Mouse (Mus musculus): ENCODE data around the gene Trim9.

DNA sequence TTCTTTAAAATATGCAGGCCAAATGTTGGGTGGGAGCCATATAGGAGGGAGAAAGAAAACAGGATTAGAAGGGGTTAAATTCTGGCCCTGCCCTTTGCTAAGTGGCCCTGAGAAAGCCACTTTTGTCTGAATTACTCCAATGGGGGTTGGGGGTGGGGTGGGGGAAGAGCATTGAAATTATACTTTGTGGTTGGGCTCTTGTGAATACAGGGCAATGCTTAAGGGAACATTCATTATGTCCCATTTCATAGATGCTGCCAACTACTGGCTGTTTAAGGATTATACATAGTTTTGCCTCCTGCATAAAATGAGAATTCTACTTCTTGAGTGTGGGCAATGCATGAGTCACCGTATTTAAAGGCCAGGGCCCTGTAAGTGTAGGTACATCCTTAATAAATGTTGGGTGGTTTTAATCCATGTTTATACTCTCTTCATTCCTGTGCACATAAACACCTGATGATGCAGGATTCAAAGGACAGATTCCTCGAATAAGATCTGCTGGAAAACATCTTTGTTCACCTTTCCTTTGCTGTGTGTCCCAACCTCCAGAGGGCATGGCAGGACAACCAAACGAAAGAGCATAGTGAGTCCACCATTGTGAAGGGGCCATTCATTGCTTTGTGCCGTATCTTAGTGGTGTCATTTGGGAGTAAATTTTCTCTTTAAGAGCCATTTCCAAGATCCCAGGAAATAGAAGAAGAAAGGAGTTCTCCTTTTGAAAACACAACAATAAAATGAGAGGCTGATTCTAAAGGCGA is 53.3 kb downstream of the Trim9 start:
- TF ChIP-seq CTCF (IDR thresholded peaks at IDR 0.05; ENCODE audit: borderline replicate concordance, insufficient read depth, low read length) (no peak; the same call in 1 of the 2 replicates), POLR2A (IDR thresholded peaks at IDR 0.05; ENCODE audit: low read depth, low read length) (no peak)
